Mouse (Mus musculus) heart, adult 2 months (tissue): ENCODE measurements at regions not wholly inside any gene's neighbourhood (a gene's known extent, or its start where the extent isn't known, plus 50 kb on each side); places are given as distances from the start of the nearest gene placed in this dataset.

Experiments
- DNase-seq, 2 experiments: peaks; one replicate each; pipeline ENCODE4 v3.0.0; 2021
- H3K27ac ChIP-seq: fragments of 200-600 bp; 2 replicates; pipeline ENCODE4 v1.8.1; 2022
- H3K27me3 ChIP-seq: fragments of 200-500 bp; 2 replicates; pipeline ENCODE4 v1.6.1; 2012; ENCODE audit warnings: mild to moderate bottlenecking, low read length, inconsistent platforms, mixed read lengths; ENCODE audit not compliant: control insufficient read depth, insufficient read depth
- H3K36me3 ChIP-seq: fragments of 200-500 bp; 2 replicates; pipeline ENCODE4 v1.6.1; 2012; ENCODE audit warnings: low read length, inconsistent platforms; ENCODE audit not compliant: control insufficient read depth, insufficient read depth
- H3K4me1 ChIP-seq: fragments of 200-500 bp; 2 replicates; pipeline ENCODE4 v1.6.1; 2011; ENCODE audit warnings: low read length; ENCODE audit not compliant: control insufficient read depth, insufficient read depth
- H3K4me3 ChIP-seq: fragments of 200-600 bp; 2 replicates; pipeline ENCODE4 v1.8.1; 2022
- H3K79me2 ChIP-seq: fragments of 200-500 bp; replicated peaks from 2 replicates; pipeline ENCODE4 v1.6.1; 2012; ENCODE audit warnings: mild to moderate bottlenecking, inconsistent platforms, low read length, moderate library complexity, mixed read lengths; ENCODE audit not compliant: control insufficient read depth, insufficient read depth
- H3K9ac ChIP-seq: fragments of 200-500 bp; 2 replicates; pipeline ENCODE4 v1.6.1; 2012; ENCODE audit warnings: low read depth, mild to moderate bottlenecking, control low read depth, inconsistent platforms, low read length, mixed read lengths
- CTCF ChIP-seq: fragments of 200-600 bp; IDR thresholded peaks from 2 replicates; pipeline ENCODE4 v1.8.1; 2022; ENCODE audit warnings: antibody characterized with exemption, mild to moderate bottlenecking, moderate library complexity
- EP300 ChIP-seq: fragments of 200-500 bp; IDR thresholded peaks from 2 replicates; pipeline ENCODE4 v1.6.1; 2011; ENCODE audit warnings: low read depth, low read length, control low read depth; ENCODE audit not compliant: insufficient read depth
- POLR2A ChIP-seq: fragments of 200-500 bp; IDR thresholded peaks from 2 replicates; pipeline ENCODE4 v1.6.1; 2011; ENCODE audit warnings: mild to moderate bottlenecking, low read depth, low read length, control low read depth; ENCODE audit not compliant: insufficient read depth
- WGBS: fragments of 180-500 bp; shearing (Covaris S2); methylation state at CpG from one replicate; pipeline ENCODE4 v1.1.7; 2018; 5-methylcytosine and 5-hydroxymethylcytosine counted together
- intact Hi-C: fragments of 180-260 bp; cut with DNase I; formaldehyde crosslinking; loops from one replicate; pipeline ENCODE4 v1.15.1; 2025

GRCm38 (mm10) chr11:12859344-12859930, 394.7 kb upstream of the Cobl start:
- Histone ChIP-seq H3K27me3 (no peaks in the 10 kb centered on the region), H3K27ac (no peak overlapping the region), H3K4me1 (no peaks in the 10 kb centered on the region), H3K79me2 (no peaks in the 10 kb centered on the region), H3K9ac (no peak overlapping the region), H3K4me3 (no peak overlapping the region), H3K36me3 (no peaks in the 10 kb centered on the region)
- intact Hi-C loops = no loop called here
- no peak for TF ChIP-seq CTCF
- no peak for TF ChIP-seq EP300
- no peak for TF ChIP-seq POLR2A
- DNase-seq = no peak
- 60% methylated on average over 1 of the region's 1 CpGs for WGBS

GRCm38 (mm10) chr11:12858274-12858884, 393.6 kb upstream of the Cobl start:
- no peak for DNase-seq
- intact Hi-C loops = no loop called here
- no peaks in the 10 kb centered on the region for H3K27me3 ChIP-seq
- no peak overlapping the region for H3K9ac ChIP-seq
- H3K36me3 ChIP-seq = no peaks in the 10 kb centered on the region
- H3K4me3 ChIP-seq = no peak overlapping the region
- H3K27ac ChIP-seq = no peak overlapping the region
- H3K79me2 ChIP-seq = no peaks in the 10 kb centered on the region
- WGBS = 70% methylated on average over 2 of the region's 2 CpGs
- no peaks in the 10 kb centered on the region for H3K4me1 ChIP-seq
- TF ChIP-seq EP300 (no peak), POLR2A (no peak), CTCF (no peak)

GRCm38 (mm10) chr11:12857358-12858199, 392.8 kb upstream of the Cobl start:
- no peak for DNase-seq
- Histone ChIP-seq H3K4me3 (no peak overlapping the region), H3K9ac (no peak overlapping the region), H3K27ac (no peak overlapping the region), H3K27me3 (no peaks in the 10 kb centered on the region), H3K4me1 (no peaks in the 10 kb centered on the region), H3K36me3 (no peaks in the 10 kb centered on the region), H3K79me2 (no peaks in the 10 kb centered on the region)
- intact Hi-C loops = no loop called here
- TF ChIP-seq CTCF (no peak), EP300 (no peak), POLR2A (no peak)
- 66% methylated on average over 6 of the region's 6 CpGs for WGBS

GRCm38 (mm10) chr11:12847793-12848192, 383.0 kb upstream of the Cobl start:
- no peaks in the 10 kb centered on the region for H3K27me3 ChIP-seq
- no peak for TF ChIP-seq CTCF
- H3K9ac ChIP-seq = no peak overlapping the region
- no peak overlapping the region for H3K27ac ChIP-seq
- no peaks in the 10 kb centered on the region for H3K79me2 ChIP-seq
- DNase-seq = no peak
- no peaks in the 10 kb centered on the region for H3K36me3 ChIP-seq
- H3K4me3 ChIP-seq = no peak overlapping the region
- H3K4me1 ChIP-seq = no peaks in the 10 kb centered on the region
- intact Hi-C loops = no loop called here

GRCm38 (mm10) chr11:12843631-12844423, 379.1 kb upstream of the Cobl start:
- TF ChIP-seq POLR2A (no peak), EP300 (no peak), CTCF (no peak)
- no peak overlapping the region for H3K27ac ChIP-seq
- no peaks in the 10 kb centered on the region for H3K79me2 ChIP-seq
- DNase-seq = no peak
- H3K4me3 ChIP-seq = no peak overlapping the region
- H3K36me3 ChIP-seq = no peaks in the 10 kb centered on the region
- no peaks in the 10 kb centered on the region for H3K4me1 ChIP-seq
- intact Hi-C loops = no loop called here
- H3K9ac ChIP-seq = no peak overlapping the region
- no peaks in the 10 kb centered on the region for H3K27me3 ChIP-seq

- WGBS = 70% methylated on average over 2 of the region's 2 CpGs
These were observed 376.6 kb upstream of the Cobl start for GRCm38 (mm10) chr11:12841393-12841792.

More at GRCm38 (mm10) chr11:12841393-12841792, 376.6 kb upstream of the Cobl start:
- intact Hi-C loops = no loop called here
- Histone ChIP-seq H3K9ac (no peak overlapping the region), H3K4me1 (no peaks in the 10 kb centered on the region), H3K36me3 (no peaks in the 10 kb centered on the region), H3K4me3 (no peak overlapping the region), H3K79me2 (no peaks in the 10 kb centered on the region), H3K27ac (no peak overlapping the region), H3K27me3 (no peaks in the 10 kb centered on the region)
- DNase-seq = no peak
- TF ChIP-seq EP300 (no peak), CTCF (no peak), POLR2A (no peak)
